Mouse (Mus musculus) limb, embryonic 14.5 days (tissue): ENCODE results near the gene Ptger3. TPM values are rescaled to one million over a fixed set of nuclear protein-coding genes. Genes with fewer than 3 reads are reported as not detected.

Experiments
- ATAC-seq: fragments of 200-750 bp; cut with Nextera tagmentation; 2 replicates; pipeline ENCODE4 v1.8.0; 2017; ENCODE audit warnings: low read depth, moderate number of reproducible peaks, moderate TSS enrichment; ENCODE audit not compliant: low FRiP score
- DNase-seq: peaks from one replicate; pipeline ENCODE4 v3.0.0-alpha.2; 2015; ENCODE audit warnings: low spot score
- H3K27ac ChIP-seq: fragments of 300-500 bp; sonication (generic); replicated peaks from 2 replicates; pipeline ENCODE4 v1.5.1; 2014; ENCODE audit warnings: low read depth, mild to moderate bottlenecking, low read length, moderate library complexity, mixed read lengths
- H3K27me3 ChIP-seq: fragments of 300-500 bp; sonication (generic); 2 replicates; pipeline ENCODE4 v1.6.1; 2014; ENCODE audit warnings: low read length, mixed read lengths; ENCODE audit not compliant: control insufficient read depth, insufficient read depth
- H3K36me3 ChIP-seq: fragments of 300-500 bp; sonication (generic); 2 replicates; pipeline ENCODE4 v1.6.1; 2014; ENCODE audit warnings: mild to moderate bottlenecking, low read length, moderate library complexity, mixed read lengths; ENCODE audit not compliant: control insufficient read depth, insufficient read depth
- H3K4me1 ChIP-seq: fragments of 300-500 bp; sonication (generic); 2 replicates; pipeline ENCODE4 v1.6.1; 2014; ENCODE audit warnings: antibody characterized with exemption, low read length, mixed read lengths; ENCODE audit not compliant: control insufficient read depth, insufficient read depth
- H3K4me2 ChIP-seq: fragments of 300-500 bp; sonication (generic); replicated peaks from 2 replicates; pipeline ENCODE4 v1.6.1; 2014; ENCODE audit warnings: low read depth, mild to moderate bottlenecking, low read length, moderate library complexity; ENCODE audit not compliant: severe bottlenecking
- H3K4me3 ChIP-seq: fragments of 300-500 bp; sonication (generic); replicated peaks from 2 replicates; pipeline ENCODE4 v1.5.1; 2014; ENCODE audit warnings: low read length
- H3K9ac ChIP-seq: fragments of 300-500 bp; sonication (generic); 2 replicates; pipeline ENCODE4 v1.6.1; 2014; ENCODE audit warnings: mild to moderate bottlenecking, low read depth, low read length, moderate library complexity; ENCODE audit not compliant: severe bottlenecking
- H3K9me3 ChIP-seq: fragments of 300-500 bp; sonication (generic); 2 replicates; pipeline ENCODE4 v1.6.1; 2016; ENCODE audit warnings: low read length; ENCODE audit not compliant: control insufficient read depth
- POLR2A ChIP-seq: fragments of 200-500 bp; IDR thresholded peaks from 2 replicates; pipeline ENCODE4 v1.8.0; 2012; ENCODE audit warnings: inconsistent platforms, mild to moderate bottlenecking, moderate library complexity, borderline replicate concordance; ENCODE audit not compliant: insufficient read depth, insufficient read length; ENCODE audit errors: extremely low read depth
- WGBS: fragments of 180-500 bp; shearing (Covaris S2); extraction: QIAGEN DNeasy Blood & Tissue Kit; methylation state at CpG from one replicate; pipeline ENCODE4 v1.1.7; 2014; 5-methylcytosine and 5-hydroxymethylcytosine counted together
- polyA plus RNA-seq, 2 experiments: library from polyadenylated mRNA; depleted of rRNA in 1 of 2; stranded (reverse) in 1 of 2; unstranded in 1 of 2; fragments of >200 nt; fragmentation: Nextera tagmentation in 1 of 2; extraction: Ambion mirVana in 1 of 2; gene quantifications; 2 replicates each; pipeline versions ENCODE4 v1.2.1 to v1.2.3; 2012 to 2014

Ptger3 gene
- polyA plus RNA-seq, 2 experiments: 3.7 to 8.6 TPM

- Histone ChIP-seq H3K4me2 (no peak overlapping the region), H3K4me1 (peaks cover 6% of the 10 kb centered on the region), H3K9me3 (no peaks in the 10 kb centered on the region), H3K27me3 (no peaks in the 10 kb centered on the region), H3K4me3 (no peak overlapping the region), H3K27ac (no peak overlapping the region), H3K9ac (no peak overlapping the region), H3K36me3 (no peaks in the 10 kb centered on the region)
- WGBS: 85% methylated on average over 5 of the region's 5 CpGs
- no peak for TF ChIP-seq POLR2A
- ATAC-seq (no peak), DNase-seq (no peak)
Measured at GRCm38 (mm10) chr3:157578469-157579170, 11.9 kb downstream of the Ptger3 start.

DNA sequence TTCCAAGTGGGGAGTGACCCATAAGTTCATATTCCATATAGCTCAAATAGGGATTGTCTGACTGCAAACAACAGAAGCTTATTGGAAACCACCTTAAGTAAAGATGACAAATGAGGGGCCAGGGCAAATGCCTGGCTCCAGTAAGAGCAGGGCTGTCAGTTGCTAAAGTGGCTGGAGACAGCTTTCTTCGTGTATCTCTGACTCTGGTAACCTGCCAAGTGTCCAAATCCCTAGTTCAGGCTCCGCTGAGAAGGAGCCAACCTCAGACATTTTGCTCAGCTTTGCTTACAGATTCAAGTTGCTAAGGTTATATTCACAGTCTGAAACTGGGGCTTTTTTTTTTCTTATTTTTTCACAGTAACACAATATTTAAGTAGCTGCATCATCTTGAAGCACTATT, 12.7 kb downstream of the Ptger3 start:
- Histone ChIP-seq H3K27me3 (no peaks in the 10 kb centered on the region), H3K9ac (no peak overlapping the region), H3K9me3 (no peaks in the 10 kb centered on the region), H3K4me3 (no peak overlapping the region), H3K36me3 (no peaks in the 10 kb centered on the region), H3K27ac (no peak overlapping the region), H3K4me2 (no peak overlapping the region), H3K4me1 (peaks cover 6% of the 10 kb centered on the region)
- ATAC-seq (no peak), DNase-seq (no peak)
- 57% methylated on average over 2 of the region's 2 CpGs for WGBS
- TF ChIP-seq POLR2A: no peak

GRCm38 (mm10) chr3:157580299-157580698, 13.6 kb downstream of the Ptger3 start:
- Histone ChIP-seq H3K36me3 (no peaks in the 10 kb centered on the region), H3K9ac (no peak overlapping the region), H3K4me3 (no peak overlapping the region), H3K4me2 (no peak overlapping the region), H3K4me1 (peaks cover 6% of the 10 kb centered on the region), H3K27ac (no peak overlapping the region), H3K27me3 (no peaks in the 10 kb centered on the region), H3K9me3 (no peaks in the 10 kb centered on the region)
- 60% methylated on average over 4 of the region's 4 CpGs for WGBS
- ATAC-seq (no peak), DNase-seq (no peak)
- no peak for TF ChIP-seq POLR2A

DNA sequence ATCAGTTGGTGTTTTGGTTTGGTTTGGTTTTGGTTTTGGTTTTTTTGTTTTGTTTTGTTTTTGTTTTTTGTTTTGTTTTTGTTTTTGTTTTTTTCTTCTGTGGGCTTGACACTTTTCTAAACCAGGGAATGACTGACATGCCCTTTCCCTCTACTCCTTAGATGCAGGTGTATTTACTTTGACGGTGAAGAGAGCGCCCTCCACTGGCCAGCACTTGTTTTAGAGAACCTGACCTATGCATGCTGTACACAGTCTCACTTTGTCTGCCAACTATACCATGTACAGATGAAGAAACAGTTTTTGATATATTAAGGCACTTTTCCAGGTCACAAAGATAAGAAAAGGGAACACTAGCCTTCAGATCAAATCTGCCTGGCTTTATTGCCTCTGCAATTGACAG, 15.1 kb downstream of the Ptger3 start:
- ATAC-seq (no peak), DNase-seq (no peak)
- no peaks in the 10 kb centered on the region for H3K9me3 ChIP-seq
- H3K4me3 ChIP-seq: no peak overlapping the region
- H3K4me2 ChIP-seq: no peak overlapping the region
- H3K27ac ChIP-seq: no peak overlapping the region
- no peaks in the 10 kb centered on the region for H3K36me3 ChIP-seq
- H3K9ac ChIP-seq: no peak overlapping the region
- WGBS: 27% methylated on average over 2 of the region's 2 CpGs
- no peak for TF ChIP-seq POLR2A
- H3K27me3 ChIP-seq: no peaks in the 10 kb centered on the region
- H3K4me1 ChIP-seq: peaks cover 6% of the 10 kb centered on the region

DNA sequence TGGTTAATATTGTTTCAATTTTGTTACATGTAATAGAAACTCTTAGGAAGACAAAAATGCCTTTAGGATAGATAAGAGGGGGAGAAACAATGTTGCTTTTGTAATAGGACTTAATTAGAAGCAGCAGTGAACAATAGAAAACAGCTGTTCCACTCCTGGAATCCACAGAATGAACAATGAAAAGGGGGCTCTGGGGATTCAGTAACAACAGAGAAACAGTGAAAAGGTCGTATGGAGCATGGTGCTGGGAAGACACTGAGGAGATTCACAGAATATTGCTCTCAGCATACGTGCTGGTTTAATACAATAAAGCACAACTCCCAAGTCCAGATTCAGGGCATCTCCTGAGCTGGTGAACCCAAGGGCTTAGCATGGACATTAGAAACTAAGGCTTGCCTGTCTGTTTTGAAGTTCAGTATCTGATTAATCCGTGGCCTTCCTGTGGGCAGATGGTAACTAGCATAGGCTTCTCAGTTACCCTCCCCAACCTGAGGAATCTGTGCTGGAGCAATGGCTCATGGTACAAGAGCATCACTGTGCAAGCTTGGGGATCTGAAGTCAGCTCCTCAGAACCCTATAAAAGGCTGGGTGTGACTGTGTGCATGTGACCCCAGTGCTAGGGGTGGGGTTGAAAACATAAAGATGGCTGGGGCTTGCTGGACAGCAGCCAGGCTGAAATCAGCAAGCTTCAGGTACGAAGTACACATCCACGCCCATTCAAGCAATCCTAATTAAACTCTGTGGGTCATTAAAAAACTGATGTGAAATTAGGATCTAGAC, 16.1 kb downstream of the Ptger3 start:
- Histone ChIP-seq H3K27me3 (no peaks in the 10 kb centered on the region), H3K27ac (no peak overlapping the region; the same call in 1 of the 2 replicates), H3K9me3 (no peaks in the 10 kb centered on the region), H3K9ac (no peak overlapping the region), H3K4me3 (no peak overlapping the region), H3K4me1 (peaks cover 6% of the 10 kb centered on the region), H3K4me2 (no peak overlapping the region), H3K36me3 (no peaks in the 10 kb centered on the region)
- DNase-seq: peak; percentile 75
- ATAC-seq: peak; percentile 64
- TF ChIP-seq POLR2A: no peak
- WGBS: 29% methylated on average over 5 of the region's 5 CpGs
